Mouse (Mus musculus): ENCODE data around the gene Prr3. TPM values are rescaled to one million over a fixed set of nuclear protein-coding genes. Genes with fewer than 3 reads are reported as not detected.
A peak's percentile ranks its signal among the peaks of the same experiment; 100 is the strongest.

The Prr3 gene
- polyA plus RNA-seq, 1 experiment from 2014 or later, result 30.8 TPM

DNA sequence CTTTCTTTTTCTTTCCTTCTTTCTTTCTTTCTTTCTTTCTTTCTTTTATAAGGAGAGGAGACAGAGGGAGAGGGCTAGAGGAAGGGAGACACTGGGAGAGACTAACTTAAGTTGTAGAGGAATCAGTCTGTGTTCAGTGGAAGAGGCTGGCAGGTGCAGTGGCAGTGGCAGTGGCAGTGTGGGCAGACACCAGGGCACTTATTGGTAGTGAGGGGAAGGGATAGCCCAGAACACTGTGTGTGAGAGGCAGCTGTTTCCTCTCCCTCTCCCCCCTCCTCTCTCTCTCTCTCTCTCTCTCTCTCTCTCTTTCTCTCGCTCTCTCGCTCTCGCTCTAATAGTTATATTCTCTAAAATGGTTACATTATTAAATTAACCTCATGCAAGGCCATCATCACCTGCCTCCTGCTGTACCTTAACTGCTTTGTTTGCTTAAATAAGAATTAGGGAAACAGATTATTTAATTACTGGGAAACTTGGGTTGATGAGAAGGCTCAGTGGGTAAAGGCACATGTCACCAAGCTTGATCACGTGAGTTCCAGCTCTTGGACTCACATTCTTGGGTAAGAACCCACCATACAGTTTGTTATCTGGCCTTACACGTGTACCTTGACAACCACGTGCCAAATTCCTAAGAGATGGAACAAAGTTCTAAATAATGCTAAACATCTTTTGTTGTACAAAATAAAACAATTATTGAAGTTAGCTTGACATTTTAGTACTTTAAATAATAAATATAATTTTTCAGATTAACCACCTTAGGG is 18.7 kb upstream of the Prr3 start:
- Histone ChIP-seq H3K4me2 (no peak overlapping the region), H3K4me3 (ENCODE audit: low read depth, low read length) (no peak overlapping the region), H3K9ac (no peak overlapping the region), H3K36me3 (ENCODE audit: insufficient read depth) (no peaks in the 10 kb centered on the region), H3K27ac (ENCODE audit: low read depth) (no peak overlapping the region), H3K4me1 (ENCODE audit: insufficient read depth) (no peaks in the 10 kb centered on the region), H3K9me3 (ENCODE audit: low read depth, low read length) (no peaks in the 10 kb centered on the region), H3K27me3 (ENCODE audit: insufficient read depth, low read length) (no peaks in the 10 kb centered on the region)
- DNase-seq, result no peak
- WGBS, result 81% methylated on average over 6 of the region's 6 CpGs
- ATAC-seq (ENCODE audit: insufficient read depth), result no peak
- no peak for TF ChIP-seq CTCF (IDR thresholded peaks at IDR 0.05; ENCODE audit: low read depth)

DNA sequence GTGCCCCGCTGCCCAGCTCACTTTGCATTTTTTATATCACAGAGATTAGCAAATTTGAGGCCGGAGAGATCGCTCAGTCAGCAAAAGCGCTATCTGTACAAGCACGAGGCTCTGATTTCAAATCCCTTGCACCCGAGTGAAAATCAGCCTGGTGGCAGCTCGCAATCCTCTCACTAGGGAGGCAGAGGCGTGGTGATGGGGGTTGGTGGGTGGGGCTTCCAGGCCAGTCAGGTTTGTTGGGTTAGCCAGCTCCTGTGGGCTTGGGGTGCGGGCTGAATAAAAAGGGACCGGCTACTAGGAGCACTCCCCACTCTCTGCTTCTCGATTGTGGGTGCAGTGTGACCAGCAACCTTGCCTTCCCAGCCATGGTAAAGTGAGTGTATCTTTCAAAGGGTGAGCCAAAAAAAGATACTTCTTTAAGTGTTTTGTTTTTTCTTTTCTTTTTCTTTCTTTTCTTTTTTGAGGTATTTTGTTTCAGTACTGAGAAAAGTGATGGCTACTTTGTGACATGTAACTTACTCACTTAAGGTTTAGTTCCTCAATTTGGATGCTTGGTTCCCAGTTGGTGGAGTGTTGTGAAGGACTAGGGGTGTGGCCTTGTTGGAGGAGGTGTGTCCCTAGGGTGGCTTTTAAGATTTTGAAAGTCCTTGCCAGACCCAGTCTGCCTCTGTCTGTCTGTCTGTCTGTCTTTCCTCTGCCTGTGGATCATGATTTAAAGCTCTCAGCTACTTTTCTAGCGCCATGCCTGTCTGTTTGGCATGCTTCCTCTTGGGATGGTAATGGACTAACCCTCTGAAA is 17.9 kb upstream of the Prr3 start:
- Histone ChIP-seq H3K4me2 (peak overlapping the region; percentile 24; the same call in 1 of the 2 replicates), H3K27ac (ENCODE audit: low read depth) (no peak overlapping the region), H3K4me3 (ENCODE audit: low read depth, low read length) (no peak overlapping the region), H3K9ac (no peak overlapping the region), H3K4me1 (ENCODE audit: insufficient read depth) (no peaks in the 10 kb centered on the region), H3K27me3 (ENCODE audit: insufficient read depth, low read length) (no peaks in the 10 kb centered on the region), H3K9me3 (ENCODE audit: low read depth, low read length) (no peaks in the 10 kb centered on the region), H3K36me3 (ENCODE audit: insufficient read depth) (no peaks in the 10 kb centered on the region)
- TF ChIP-seq CTCF (IDR thresholded peaks at IDR 0.05; ENCODE audit: low read depth), result no peak
- WGBS, result 46% methylated on average over 12 of the region's 12 CpGs
- ATAC-seq (ENCODE audit: insufficient read depth) (no peak), DNase-seq (peak; percentile 13)

DNA sequence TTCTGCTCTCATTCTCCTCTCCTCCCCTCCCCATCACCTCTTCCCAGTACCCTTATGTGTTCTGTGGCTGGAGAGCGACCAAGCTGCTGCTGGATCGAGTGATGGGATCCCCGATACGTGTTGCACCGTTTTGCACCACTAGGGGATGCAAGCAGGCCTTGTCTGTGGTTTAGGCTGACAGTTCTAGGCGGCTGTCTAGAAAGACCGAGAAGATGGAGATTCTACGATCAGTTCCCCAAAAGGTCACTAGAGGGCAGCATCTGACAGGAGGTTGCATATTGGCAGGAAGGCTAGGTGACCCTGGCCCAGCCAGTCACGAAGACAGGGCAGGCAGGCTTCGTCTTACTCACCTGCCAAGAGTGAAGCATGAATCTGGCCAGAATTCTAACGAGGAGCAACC is 16.9 kb upstream of the Prr3 start:
- Histone ChIP-seq H3K9me3 (ENCODE audit: low read depth, low read length) (no peaks in the 10 kb centered on the region), H3K36me3 (ENCODE audit: insufficient read depth) (no peaks in the 10 kb centered on the region), H3K4me3 (ENCODE audit: low read depth, low read length) (no peak overlapping the region), H3K27ac (ENCODE audit: low read depth) (no peak overlapping the region), H3K4me2 (no peak overlapping the region), H3K4me1 (ENCODE audit: insufficient read depth) (no peaks in the 10 kb centered on the region), H3K9ac (no peak overlapping the region), H3K27me3 (ENCODE audit: insufficient read depth, low read length) (no peaks in the 10 kb centered on the region)
- peak; percentile 100 for TF ChIP-seq CTCF (IDR thresholded peaks at IDR 0.05; ENCODE audit: low read depth)
- DNase-seq, result peak; percentile 99
- peak; percentile 76 for ATAC-seq (ENCODE audit: insufficient read depth)
- 1% methylated on average over 11 of the region's 11 CpGs for WGBS

DNA sequence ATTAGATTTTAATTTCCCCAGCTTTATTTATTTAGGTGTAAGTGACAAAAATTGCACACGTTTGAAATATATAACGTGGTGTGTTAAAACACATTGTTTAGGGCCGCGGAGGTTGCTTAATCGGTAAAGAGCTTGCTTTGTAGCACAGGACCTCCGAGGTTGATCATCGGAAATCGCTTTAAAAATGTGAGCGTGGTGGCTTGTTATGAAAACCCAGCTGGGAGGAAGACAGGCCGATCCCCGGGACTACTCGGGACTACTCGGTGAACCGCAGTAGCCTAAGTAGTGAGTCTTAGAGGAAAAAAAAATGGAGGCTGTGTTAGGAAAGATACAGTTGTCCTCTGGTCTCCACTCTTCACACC is 14.8 kb upstream of the Prr3 start:
- H3K4me3 ChIP-seq (ENCODE audit: low read depth, low read length), result peak overlapping the region; percentile 51
- H3K36me3 ChIP-seq (ENCODE audit: insufficient read depth), result no peaks in the 10 kb centered on the region
- peak overlapping the region; percentile 69 for H3K4me2 ChIP-seq
- no peak for TF ChIP-seq CTCF (IDR thresholded peaks at IDR 0.05; ENCODE audit: low read depth)
- no peak for ATAC-seq (ENCODE audit: insufficient read depth)
- no peaks in the 10 kb centered on the region for H3K4me1 ChIP-seq (ENCODE audit: insufficient read depth)
- 1% methylated on average over 14 of the region's 14 CpGs for WGBS
- no peaks in the 10 kb centered on the region for H3K9me3 ChIP-seq (ENCODE audit: low read depth, low read length)
- DNase-seq, result peak; percentile 32
- H3K27me3 ChIP-seq (ENCODE audit: insufficient read depth, low read length), result no peaks in the 10 kb centered on the region
- H3K9ac ChIP-seq, result peak overlapping the region; percentile 61
- H3K27ac ChIP-seq (ENCODE audit: low read depth), result no peak overlapping the region

DNA sequence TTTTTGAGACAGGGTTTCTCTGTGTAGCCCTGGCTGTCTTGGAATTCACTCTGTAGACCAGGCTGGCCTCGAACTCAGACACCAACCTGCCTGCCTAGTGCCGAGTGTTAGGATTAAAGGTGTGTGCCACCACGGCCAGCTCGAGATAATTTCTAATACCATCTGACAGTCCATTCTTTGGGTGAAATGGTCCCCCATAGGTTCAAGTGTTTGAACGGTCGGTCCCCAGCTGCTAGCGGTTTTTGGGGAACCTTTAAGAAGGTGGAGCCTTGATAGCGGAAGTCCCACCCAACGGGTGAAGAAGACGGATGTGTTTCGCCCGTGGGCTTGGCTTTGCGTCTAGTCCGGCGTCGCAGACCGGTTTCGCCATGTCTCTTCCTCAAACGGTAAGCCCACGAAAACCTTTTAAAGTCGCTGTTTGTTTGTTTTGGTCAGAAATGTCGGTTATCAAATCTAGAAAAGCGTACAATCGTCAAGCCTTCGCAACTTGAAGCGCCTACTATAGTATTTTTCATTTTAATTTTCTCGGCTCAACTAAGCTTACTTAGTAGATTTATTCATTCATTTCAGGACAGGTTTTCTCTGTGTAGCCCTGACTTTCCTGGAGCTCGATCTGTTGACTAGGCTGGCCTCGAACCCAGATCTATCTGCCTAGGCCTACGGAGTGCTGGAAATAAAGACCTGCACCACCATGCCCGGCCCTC is 14.3 kb upstream of the Prr3 start:
- DNase-seq, result peak; percentile 93
- H3K4me1 ChIP-seq (ENCODE audit: insufficient read depth), result no peaks in the 10 kb centered on the region
- WGBS, result 2% methylated on average over 31 of the region's 31 CpGs
- H3K4me3 ChIP-seq (ENCODE audit: low read depth, low read length), result peak overlapping the region; percentile 51
- 0 out of 2 replicates have a peak overlapping the region, but pooled peaks have one; percentile 20 for H3K27ac ChIP-seq (ENCODE audit: low read depth)
- ATAC-seq (ENCODE audit: insufficient read depth), result peak; percentile 72
- no peaks in the 10 kb centered on the region for H3K9me3 ChIP-seq (ENCODE audit: low read depth, low read length)
- peaks cover 5% of the 10 kb centered on the region; the same call in 1 of the 2 replicates for H3K36me3 ChIP-seq (ENCODE audit: insufficient read depth)
- peak overlapping the region; percentile 69 for H3K4me2 ChIP-seq
- no peak for TF ChIP-seq CTCF (IDR thresholded peaks at IDR 0.05; ENCODE audit: low read depth)
- no peaks in the 10 kb centered on the region for H3K27me3 ChIP-seq (ENCODE audit: insufficient read depth, low read length)
- H3K9ac ChIP-seq, result peak overlapping the region; percentile 61

DNA sequence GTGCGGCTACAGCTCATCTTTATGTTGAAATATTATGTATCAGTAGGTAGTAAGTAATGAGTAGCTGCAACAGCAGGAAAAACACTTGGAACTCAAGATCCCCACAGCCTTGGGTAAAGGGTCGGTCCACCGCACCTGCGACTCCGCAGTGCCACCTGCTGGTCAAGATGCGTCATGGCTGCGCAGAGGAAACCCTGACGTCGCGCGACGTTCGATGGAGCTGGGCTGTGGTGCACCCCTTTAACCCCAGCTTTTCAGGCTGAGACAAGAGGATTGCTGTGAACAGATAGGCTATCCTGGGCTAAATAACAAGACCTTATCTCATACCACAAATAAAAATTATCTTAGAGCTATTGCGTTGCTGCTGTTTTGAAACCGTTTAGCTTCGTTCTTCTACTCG is 13.6 kb upstream of the Prr3 start:
- Histone ChIP-seq H3K4me3 (ENCODE audit: low read depth, low read length) (peak overlapping the region; percentile 51; the same call in 1 of the 2 replicates), H3K9ac (no peak overlapping the region), H3K27ac (ENCODE audit: low read depth) (no peak overlapping the region), H3K4me2 (peak overlapping the region; percentile 69), H3K36me3 (ENCODE audit: insufficient read depth) (peaks cover 11% of the 10 kb centered on the region), H3K4me1 (ENCODE audit: insufficient read depth) (no peaks in the 10 kb centered on the region), H3K9me3 (ENCODE audit: low read depth, low read length) (no peaks in the 10 kb centered on the region), H3K27me3 (ENCODE audit: insufficient read depth, low read length) (no peaks in the 10 kb centered on the region)
- DNase-seq, result peak; percentile 93
- WGBS, result 7% methylated on average over 17 of the region's 17 CpGs
- ATAC-seq (ENCODE audit: insufficient read depth), result peak; percentile 59
- peak; percentile 99 for TF ChIP-seq CTCF (IDR thresholded peaks at IDR 0.05; ENCODE audit: low read depth)
